In genomic region chr15:83584741-83585220, GRCm38 (mm10) we compare ENCODE assay signal across 25 mouse cellular contexts.
"Had no signal": no experiment of that assay in that cellular context is flagged by ENCODE, and none has a peak within 500 bp of the region (broad histone marks: within the 10 kb centered on the region; RNA-seq: fewer than 3 reads in every experiment).

No protein-coding gene starts in this region.

- DNase-seq: gastrocnemius, postnatal 14 days; gastrocnemius, postnatal 36 days; heart, adult 11 months; heart, adult 2 months; heart, postnatal 14 days; heart, postnatal 36 days; kidney, adult 11 months; kidney, adult 2 months; kidney, adult 9 months; kidney, postnatal 14 days; kidney, postnatal 36 days; layer of hippocampus, adult 9-11 months; layer of hippocampus, postnatal 36 days; left cerebral cortex, postnatal 4 days had no signal

- H3K4me1 ChIP-seq: heart, embryonic 15.5 days; hindbrain, embryonic 13.5 days; hindbrain, embryonic 15.5 days; kidney, embryonic 15.5 days; limb, embryonic 13.5 days; limb, embryonic 15.5 days had no signal

- H3K27me3 ChIP-seq: heart, embryonic 13.5 days; heart, embryonic 15.5 days; hindbrain, embryonic 13.5 days; hindbrain, embryonic 15.5 days; kidney, embryonic 15.5 days; limb, embryonic 13.5 days; limb, embryonic 15.5 days had no signal

- H3K4me3 ChIP-seq: heart, adult 2 months; heart, embryonic 13.5 days; heart, embryonic 15.5 days; hindbrain, embryonic 13.5 days; hindbrain, embryonic 15.5 days; kidney, embryonic 15.5 days; limb, embryonic 13.5 days; limb, embryonic 15.5 days had no signal

- ATAC-seq: hindbrain, postnatal 0 days; intestine, embryonic 16.5 days had no signal

- H3K27ac ChIP-seq: heart, adult 2 months; heart, embryonic 13.5 days; heart, embryonic 15.5 days; hindbrain, embryonic 13.5 days; hindbrain, embryonic 15.5 days; hindbrain, postnatal 0 days; kidney, embryonic 15.5 days; kidney, postnatal 0 days; limb, embryonic 13.5 days; limb, embryonic 15.5 days had no signal

- H3K4me2 ChIP-seq: heart, embryonic 11.5 days; heart, embryonic 13.5 days; heart, embryonic 15.5 days; hindbrain, embryonic 13.5 days; hindbrain, embryonic 15.5 days; kidney, embryonic 15.5 days; limb, embryonic 13.5 days; limb, embryonic 15.5 days had no signal

- H3K9ac ChIP-seq: heart, embryonic 13.5 days; heart, embryonic 15.5 days; hindbrain, embryonic 13.5 days; hindbrain, embryonic 15.5 days; kidney, embryonic 15.5 days; limb, embryonic 13.5 days; limb, embryonic 15.5 days had no signal

- H3K9me3 ChIP-seq: heart, embryonic 15.5 days; hindbrain, embryonic 15.5 days; kidney, embryonic 15.5 days had no signal
